Mouse (Mus musculus): Measurements from ENCODE around the gene Hhex. TPM values are rescaled to one million over a fixed set of nuclear protein-coding genes. Genes with fewer than 3 reads are reported as not detected.

The Hhex gene
- polyA plus RNA-seq, 1 experiment from 2014 or later = 13.0 TPM

DNA sequence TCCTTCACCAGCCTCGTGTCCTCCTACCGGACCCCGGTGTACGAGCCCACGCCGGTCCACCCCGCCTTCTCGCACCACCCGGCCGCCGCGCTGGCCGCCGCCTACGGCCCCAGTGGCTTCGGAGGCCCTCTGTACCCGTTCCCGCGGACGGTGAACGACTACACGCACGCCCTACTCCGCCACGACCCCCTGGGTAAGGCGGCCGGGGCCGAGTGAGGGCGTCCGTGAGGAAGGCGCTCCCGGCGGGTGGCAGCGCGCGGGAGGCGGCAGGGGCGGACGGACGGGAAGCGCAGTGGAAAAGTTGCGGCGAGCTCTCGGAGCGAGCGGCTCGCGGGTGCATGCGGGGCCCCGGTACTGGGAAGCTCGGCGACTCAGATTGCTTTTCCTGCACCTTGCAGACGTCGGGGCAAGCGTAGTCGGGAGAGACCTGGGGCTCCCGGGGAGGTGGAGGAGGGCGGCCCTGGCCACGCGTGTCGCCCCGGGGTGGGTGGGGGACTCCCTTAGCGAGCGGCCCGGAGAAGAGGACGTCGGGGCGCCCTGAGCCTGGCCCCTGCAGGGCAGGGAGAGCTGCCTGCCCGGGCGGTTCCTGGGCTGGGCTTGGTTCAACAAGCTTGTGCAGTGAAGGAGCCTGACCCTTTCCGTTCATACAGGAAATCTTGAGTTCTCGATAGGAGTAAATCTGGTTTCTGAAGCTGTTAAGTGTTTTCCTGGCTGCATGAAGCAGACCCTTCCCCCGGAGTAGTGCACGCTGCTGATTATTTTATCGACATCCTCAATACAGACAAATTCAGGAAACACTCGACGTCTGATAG, 637 bp downstream of the Hhex start:
- under 1% methylated on average over 77 of the region's 77 CpGs for WGBS

DNA sequence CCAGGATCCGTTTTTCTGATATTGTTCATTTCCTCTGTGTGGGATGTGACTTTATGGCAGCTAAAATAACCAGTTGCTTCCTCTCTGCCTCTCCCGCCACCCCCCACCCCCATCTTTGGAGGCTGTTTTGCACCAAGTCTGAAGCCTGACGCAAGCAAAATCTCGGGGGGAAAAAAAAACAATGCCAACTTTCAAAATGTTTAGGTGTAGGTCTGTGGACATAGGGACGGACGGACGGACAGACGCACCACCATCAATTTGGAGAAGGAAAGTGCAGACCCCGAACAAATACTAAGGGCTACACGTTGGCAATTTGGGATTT, 1.2 kb downstream of the Hhex start:
- Histone ChIP-seq H3K27me3 (peaks cover 82% of the 10 kb centered on the region), H3K36me3 (no peaks in the 10 kb centered on the region), H3K4me3 (peak overlapping the region; percentile 71), H3K27ac (0 out of 2 replicates have a peak overlapping the region, but pooled peaks have one; percentile 28), H3K9me3 (replicated peaks) (no peaks in the 10 kb centered on the region), H3K4me1 (replicated peaks) (peaks cover 22% of the 10 kb centered on the region), H3K4me2 (peak overlapping the region; percentile 83), H3K9ac (no peak overlapping the region)
- no peak for ATAC-seq (replicated peaks; ENCODE audit: insufficient number of reproducible peaks, insufficient read depth, low FRiP score, low read depth)
- 8% methylated on average over 10 of the region's 10 CpGs for WGBS

More for the DNA sequence above, 637 bp downstream of the Hhex start:
- Histone ChIP-seq H3K27ac (peak overlapping the region; percentile 89), H3K4me1 (replicated peaks) (peaks cover 22% of the 10 kb centered on the region), H3K9me3 (replicated peaks) (no peaks in the 10 kb centered on the region), H3K27me3 (peaks cover 88% of the 10 kb centered on the region), H3K4me2 (peak overlapping the region; percentile 83), H3K4me3 (peak overlapping the region; percentile 71), H3K9ac (peak overlapping the region; percentile 74), H3K36me3 (no peaks in the 10 kb centered on the region)
- ATAC-seq (replicated peaks; ENCODE audit: insufficient number of reproducible peaks, insufficient read depth, low FRiP score, low read depth) = peak; percentile 82

DNA sequence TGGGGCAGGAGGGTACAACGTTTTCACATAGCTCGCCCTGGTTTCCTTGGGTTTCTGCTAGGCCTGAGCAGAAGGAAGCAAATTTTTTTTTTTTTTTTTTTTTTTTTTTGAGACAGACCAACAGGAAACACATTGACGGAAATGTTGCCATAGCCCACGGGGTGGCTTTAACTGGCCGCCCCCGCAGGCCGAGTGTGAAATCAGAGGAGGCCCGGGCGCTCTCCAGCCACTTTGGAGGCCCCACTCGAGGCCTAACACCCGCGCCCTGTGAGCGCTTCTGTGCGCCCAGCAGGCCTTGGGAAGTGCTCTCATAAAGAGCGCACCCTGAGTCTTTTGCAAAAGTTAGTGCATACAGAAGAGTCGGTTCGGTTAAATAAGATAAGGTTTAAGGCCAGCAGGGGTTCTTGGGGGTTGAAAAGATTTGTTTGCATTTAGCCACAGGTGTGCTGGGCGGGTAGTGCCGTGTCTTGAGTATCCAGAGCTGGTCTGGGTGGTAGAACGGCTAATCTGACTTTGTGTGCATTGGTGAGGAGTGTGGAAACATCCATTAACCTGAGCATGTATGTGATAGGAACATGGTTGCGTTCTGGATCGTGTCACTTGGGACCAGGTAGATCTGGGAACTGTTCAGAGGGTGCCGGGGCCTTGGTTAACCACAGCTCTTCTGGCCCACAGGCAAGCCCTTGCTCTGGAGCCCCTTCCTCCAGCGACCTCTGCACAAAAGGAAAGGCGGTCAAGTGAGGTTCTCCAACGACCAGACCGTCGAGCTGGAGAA, 2.1 kb downstream of the Hhex start:
- H3K36me3 ChIP-seq = no peaks in the 10 kb centered on the region
- H3K27ac ChIP-seq = peak overlapping the region; percentile 3; the same call in 1 of the 2 replicates
- 28% methylated on average over 28 of the region's 28 CpGs for WGBS
- H3K9ac ChIP-seq = no peak overlapping the region
- H3K4me2 ChIP-seq = peak overlapping the region; percentile 83
- peak overlapping the region; percentile 71 for H3K4me3 ChIP-seq
- no peaks in the 10 kb centered on the region for H3K9me3 ChIP-seq (replicated peaks)
- no peak for ATAC-seq (replicated peaks; ENCODE audit: insufficient number of reproducible peaks, insufficient read depth, low FRiP score, low read depth)
- peaks cover 81% of the 10 kb centered on the region for H3K27me3 ChIP-seq
- H3K4me1 ChIP-seq (replicated peaks) = peaks cover 22% of the 10 kb centered on the region

DNA sequence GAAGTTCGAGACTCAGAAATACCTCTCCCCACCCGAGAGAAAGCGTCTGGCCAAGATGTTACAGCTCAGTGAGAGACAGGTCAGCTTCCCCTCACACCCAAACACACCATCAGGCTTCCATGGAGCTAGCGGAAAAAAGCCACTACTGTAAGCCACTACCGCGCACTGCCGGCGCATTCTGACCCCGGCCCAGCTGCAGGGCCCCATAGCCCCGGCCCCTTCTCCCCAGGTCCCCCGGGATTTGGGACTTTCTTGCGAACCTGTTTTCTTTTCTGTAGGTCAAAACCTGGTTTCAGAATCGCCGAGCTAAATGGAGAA, 2.6 kb downstream of the Hhex start:
- peaks cover 22% of the 10 kb centered on the region for H3K4me1 ChIP-seq (replicated peaks)
- H3K4me3 ChIP-seq = peak overlapping the region; percentile 71
- no peak overlapping the region for H3K27ac ChIP-seq

DNA sequence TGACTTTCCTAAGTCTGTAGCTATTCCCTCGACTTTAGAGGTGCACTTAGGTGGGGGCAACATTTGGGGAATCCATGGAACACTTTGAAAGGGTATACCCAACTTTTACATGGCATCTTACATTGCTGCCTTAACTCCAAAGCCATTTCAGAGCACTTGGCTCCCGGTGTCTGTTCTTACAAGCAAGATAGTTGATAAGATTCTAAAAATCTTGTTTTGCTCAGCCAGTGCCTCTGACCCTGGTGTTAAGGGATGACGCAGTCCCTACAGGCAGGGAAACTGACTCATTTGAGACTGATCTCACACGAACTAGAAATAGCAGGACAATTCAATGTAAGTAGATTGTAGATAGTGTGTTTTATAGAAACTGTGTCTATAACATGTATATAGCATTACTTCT, 5.6 kb downstream of the Hhex start:
- Histone ChIP-seq H3K27me3 (peaks cover 54% of the 10 kb centered on the region), H3K4me3 (no peak overlapping the region), H3K36me3 (no peaks in the 10 kb centered on the region), H3K4me1 (replicated peaks) (peaks cover 11% of the 10 kb centered on the region), H3K27ac (no peak overlapping the region), H3K9me3 (replicated peaks) (no peaks in the 10 kb centered on the region), H3K9ac (no peak overlapping the region), H3K4me2 (no peak overlapping the region)
- WGBS = 62% methylated on average over 4 of the region's 4 CpGs
- ATAC-seq (replicated peaks; ENCODE audit: insufficient number of reproducible peaks, insufficient read depth, low FRiP score, low read depth) = no peak

More for the DNA sequence above, 2.6 kb downstream of the Hhex start:
- H3K4me2 ChIP-seq = peak overlapping the region; percentile 83
- H3K27me3 ChIP-seq = peaks cover 78% of the 10 kb centered on the region
- no peak overlapping the region for H3K9ac ChIP-seq
- no peaks in the 10 kb centered on the region for H3K9me3 ChIP-seq (replicated peaks)
- WGBS = 22% methylated on average over 14 of the region's 14 CpGs
- no peaks in the 10 kb centered on the region for H3K36me3 ChIP-seq
- no peak for ATAC-seq (replicated peaks; ENCODE audit: insufficient number of reproducible peaks, insufficient read depth, low FRiP score, low read depth)

DNA sequence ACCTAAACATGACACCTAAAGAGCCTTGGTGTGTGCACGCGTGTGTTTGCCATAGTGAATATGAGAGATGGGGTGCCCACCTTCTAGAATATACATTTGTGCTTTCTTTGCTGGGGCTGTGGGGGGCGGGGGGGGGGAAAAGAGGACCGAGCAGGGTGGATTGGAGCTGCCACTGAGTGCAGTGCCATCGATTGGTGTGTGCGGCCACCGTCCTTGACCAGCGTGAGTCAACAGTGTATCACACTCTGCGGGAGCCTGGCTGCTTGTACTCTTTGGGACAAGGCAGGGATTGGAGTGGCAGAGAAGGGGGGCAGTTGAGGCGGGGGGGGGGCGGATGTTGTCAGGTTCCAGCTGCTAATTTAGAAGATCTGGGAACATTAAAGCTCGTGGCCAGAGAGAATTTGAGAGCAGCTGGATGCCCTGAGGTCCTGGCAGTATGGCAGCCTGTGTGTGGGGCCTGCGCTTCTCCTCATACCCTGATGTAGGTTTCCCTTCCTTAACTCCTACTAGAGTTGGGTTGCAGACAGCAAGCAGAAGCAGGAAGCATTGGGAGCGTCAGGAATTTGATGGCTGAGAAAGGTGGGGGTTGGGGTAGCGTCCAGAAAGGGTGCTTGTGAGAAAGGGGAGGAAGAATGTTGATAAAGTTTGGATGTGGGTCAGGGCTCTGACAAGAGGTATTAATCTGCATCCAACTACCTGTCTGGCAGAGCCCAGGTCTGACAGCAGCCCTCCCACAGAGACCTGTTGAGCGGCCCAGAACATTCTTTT, 6.3 kb downstream of the Hhex start:
- no peak overlapping the region for H3K9ac ChIP-seq
- no peaks in the 10 kb centered on the region for H3K36me3 ChIP-seq
- peaks cover 7% of the 10 kb centered on the region for H3K4me1 ChIP-seq (replicated peaks)
- no peak overlapping the region for H3K4me2 ChIP-seq
- peaks cover 49% of the 10 kb centered on the region for H3K27me3 ChIP-seq
- H3K4me3 ChIP-seq = no peak overlapping the region
- no peak overlapping the region for H3K27ac ChIP-seq
- ATAC-seq (replicated peaks; ENCODE audit: insufficient number of reproducible peaks, insufficient read depth, low FRiP score, low read depth) = no peak
- 67% methylated on average over 16 of the region's 16 CpGs for WGBS
- no peaks in the 10 kb centered on the region for H3K9me3 ChIP-seq (replicated peaks)

DNA sequence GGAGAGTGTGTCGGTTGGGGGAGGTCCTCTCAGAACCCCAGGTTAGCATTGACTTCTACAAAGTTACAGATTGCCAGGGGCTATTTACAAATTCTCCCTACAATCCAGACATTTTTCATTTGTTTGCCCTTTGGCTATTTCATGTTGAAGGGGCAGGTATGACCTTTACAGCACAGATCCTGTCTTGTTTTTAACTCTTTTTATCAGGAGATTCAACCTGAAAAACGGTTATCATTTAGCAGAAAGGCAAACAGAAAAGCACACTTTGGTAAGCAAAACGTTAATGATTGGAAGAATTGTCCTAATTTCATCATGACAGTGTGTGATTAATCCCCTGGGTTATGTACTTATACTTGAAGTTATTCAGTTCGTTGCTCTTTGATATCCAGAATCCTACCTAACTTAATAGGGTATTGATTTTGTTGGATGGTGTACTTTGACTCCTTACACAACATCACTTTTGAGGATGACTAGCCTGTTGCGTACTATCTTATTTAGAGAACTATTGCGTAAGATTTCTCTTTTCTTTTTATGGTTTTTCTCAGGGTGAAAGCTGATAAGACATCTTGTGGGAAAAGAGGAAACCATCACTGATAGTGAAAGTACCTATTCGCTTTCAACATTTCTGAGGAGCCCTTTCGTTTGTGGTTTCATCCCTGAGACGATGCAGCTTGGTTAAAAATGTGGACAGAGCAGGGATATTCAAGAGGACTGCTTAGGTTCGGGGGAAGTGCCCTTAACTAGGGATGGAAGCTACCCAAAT, 8.1 kb downstream of the Hhex start:
- Histone ChIP-seq H3K4me3 (no peak overlapping the region), H3K4me2 (no peak overlapping the region), H3K9ac (no peak overlapping the region), H3K27ac (no peak overlapping the region), H3K27me3 (peaks cover 31% of the 10 kb centered on the region), H3K9me3 (replicated peaks) (no peaks in the 10 kb centered on the region), H3K4me1 (replicated peaks) (peaks cover 3% of the 10 kb centered on the region), H3K36me3 (no peaks in the 10 kb centered on the region)
- no peak for ATAC-seq (replicated peaks; ENCODE audit: insufficient number of reproducible peaks, insufficient read depth, low FRiP score, low read depth)
- WGBS = 64% methylated on average over 10 of the region's 10 CpGs

DNA sequence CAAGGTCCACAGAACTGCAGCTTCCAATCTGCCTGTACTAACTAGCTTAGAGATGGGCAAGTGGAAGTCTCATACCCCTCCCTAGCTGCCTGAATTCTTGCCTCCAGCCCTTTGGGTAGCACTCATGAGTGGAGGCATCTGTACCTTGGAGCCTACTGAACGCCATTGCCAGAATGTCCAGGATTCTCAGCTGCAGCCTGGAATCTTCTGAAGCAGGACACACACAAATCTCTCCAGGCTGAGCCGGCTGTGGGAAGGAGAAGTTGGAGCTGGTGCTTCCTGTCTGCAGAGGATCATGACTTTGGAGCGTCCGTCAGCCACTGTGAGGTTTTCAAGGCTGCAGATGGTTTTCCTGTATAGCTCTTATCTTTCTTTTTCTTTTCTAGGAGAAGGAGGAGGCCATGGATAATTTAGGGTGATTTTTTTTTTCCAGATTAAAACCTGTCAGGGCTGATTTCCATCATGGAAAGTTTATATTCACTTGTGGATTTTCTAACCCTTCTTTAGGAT, 9.1 kb downstream of the Hhex start:
- WGBS = 18% methylated on average over 4 of the region's 4 CpGs
- no peak overlapping the region for H3K4me2 ChIP-seq
- no peak overlapping the region for H3K9ac ChIP-seq
- no peaks in the 10 kb centered on the region for H3K36me3 ChIP-seq
- H3K27ac ChIP-seq = no peak overlapping the region
- no peaks in the 10 kb centered on the region for H3K9me3 ChIP-seq (replicated peaks)
- H3K4me1 ChIP-seq (replicated peaks) = peaks cover 3% of the 10 kb centered on the region
- no peak overlapping the region for H3K4me3 ChIP-seq
- H3K27me3 ChIP-seq = peaks cover 25% of the 10 kb centered on the region
- 0 out of 2 replicates have a peak, but pooled peaks have one; percentile 50 for ATAC-seq (replicated peaks; ENCODE audit: insufficient number of reproducible peaks, insufficient read depth, low FRiP score, low read depth)

DNA sequence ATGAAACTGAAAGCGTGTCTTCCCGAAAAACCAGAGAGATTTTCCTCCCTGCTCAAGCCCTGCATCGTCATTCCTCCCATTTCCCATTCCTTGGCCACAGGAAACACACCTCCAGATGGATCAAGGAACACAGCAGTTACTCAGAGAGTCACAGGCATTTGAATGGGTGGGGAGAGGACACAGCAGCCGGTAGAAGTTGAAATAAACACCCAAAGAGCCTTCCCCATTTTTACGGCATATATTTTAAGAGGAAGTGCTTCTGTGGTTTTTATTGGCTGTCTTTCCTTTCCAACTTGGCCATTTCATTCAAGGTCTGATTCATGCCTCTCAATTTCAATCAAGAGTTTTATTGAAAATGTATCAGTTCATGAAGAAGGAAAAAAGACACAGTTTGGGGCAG, 13.6 kb downstream of the Hhex start:
- no peak for ATAC-seq (replicated peaks; ENCODE audit: insufficient number of reproducible peaks, insufficient read depth, low FRiP score, low read depth)
- Histone ChIP-seq H3K27ac (no peak overlapping the region), H3K36me3 (no peaks in the 10 kb centered on the region), H3K4me2 (no peak overlapping the region), H3K9me3 (replicated peaks) (no peaks in the 10 kb centered on the region), H3K27me3 (peaks cover 4% of the 10 kb centered on the region; the same call in 1 of the 2 replicates), H3K9ac (no peak overlapping the region), H3K4me1 (replicated peaks) (peaks cover 3% of the 10 kb centered on the region), H3K4me3 (no peak overlapping the region)
- WGBS = 58% methylated on average over 5 of the region's 5 CpGs

DNA sequence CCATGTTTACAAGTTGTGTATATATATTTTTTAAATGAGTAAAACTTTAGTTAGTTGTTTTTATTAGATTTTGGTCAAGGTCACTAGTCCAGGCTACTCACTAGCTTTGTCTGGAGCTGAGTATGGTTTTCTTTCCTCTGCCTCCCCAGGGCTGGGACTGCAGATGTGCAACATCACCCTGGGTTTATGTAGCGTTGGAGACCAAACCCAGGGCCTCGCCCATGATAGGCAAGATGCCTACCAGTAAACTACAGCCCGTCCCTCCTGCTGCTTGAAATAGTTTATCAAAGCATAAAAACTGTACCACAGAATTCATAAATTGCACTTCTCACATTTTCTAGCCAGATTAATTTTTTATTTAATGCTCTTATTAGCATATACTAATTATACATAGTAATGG, 14.6 kb downstream of the Hhex start:
- WGBS = 90% methylated on average over 3 of the region's 3 CpGs
- Histone ChIP-seq H3K36me3 (no peaks in the 10 kb centered on the region), H3K9ac (no peak overlapping the region), H3K4me3 (no peak overlapping the region), H3K27ac (no peak overlapping the region), H3K27me3 (0 out of 2 replicates have a peak, but pooled peaks cover 4% of the 10 kb centered on the region), H3K4me2 (no peak overlapping the region), H3K9me3 (replicated peaks) (no peaks in the 10 kb centered on the region), H3K4me1 (replicated peaks) (no peaks in the 10 kb centered on the region)
- ATAC-seq (replicated peaks; ENCODE audit: insufficient number of reproducible peaks, insufficient read depth, low FRiP score, low read depth) = no peak
